Mouse (Mus musculus) liver, embryonic 11.5 days (tissue): ENCODE data around the gene Spats1. TPM values are rescaled to one million over a fixed set of nuclear protein-coding genes. Genes with fewer than 3 reads are reported as not detected.

ENCODE experiments used
- ATAC-seq: fragments of 200-750 bp; cut with Nextera tagmentation; replicated peaks from 2 replicates; pipeline ENCODE4 v1.8.0; 2017; ENCODE audit warnings: moderate number of reproducible peaks, mild to moderate bottlenecking, moderate TSS enrichment, moderate library complexity; ENCODE audit not compliant: low FRiP score
- DNase-seq: peaks from one replicate; pipeline ENCODE4 v3.0.0-alpha.2; 2017; ENCODE audit warnings: low spot score
- H3K27ac ChIP-seq: fragments of 300-500 bp; sonication (generic); 2 replicates; pipeline ENCODE4 v1.5.1; 2014; ENCODE audit warnings: mild to moderate bottlenecking, low read depth, low read length, control low read depth
- H3K27me3 ChIP-seq: fragments of 300-500 bp; sonication (generic); replicated peaks from 2 replicates; pipeline ENCODE4 v1.6.1; 2014; ENCODE audit warnings: low read length, mixed read lengths; ENCODE audit not compliant: control insufficient read depth, insufficient read depth
- H3K36me3 ChIP-seq: fragments of 300-500 bp; sonication (generic); 2 replicates; pipeline ENCODE4 v1.6.1; 2014; ENCODE audit warnings: mild to moderate bottlenecking, low read length, moderate library complexity, mixed read lengths; ENCODE audit not compliant: control insufficient read depth, insufficient read depth
- H3K4me1 ChIP-seq: fragments of 300-500 bp; sonication (generic); replicated peaks from 2 replicates; pipeline ENCODE4 v1.6.1; 2014; ENCODE audit warnings: low read length, mixed read lengths; ENCODE audit not compliant: control insufficient read depth, insufficient read depth
- H3K4me2 ChIP-seq: fragments of 300-500 bp; sonication (generic); 2 replicates; pipeline ENCODE4 v1.6.1; 2014; ENCODE audit warnings: mild to moderate bottlenecking, control low read depth, moderate library complexity
- H3K4me3 ChIP-seq: fragments of 300-500 bp; sonication (generic); 2 replicates; pipeline ENCODE4 v1.5.1; 2014; ENCODE audit warnings: low read depth, low read length, control low read depth
- H3K9ac ChIP-seq: fragments of 300-500 bp; sonication (generic); 2 replicates; pipeline ENCODE4 v1.6.1; 2014; ENCODE audit warnings: low read depth, low read length, control low read depth
- H3K9me3 ChIP-seq: fragments of 300-500 bp; sonication (generic); 2 replicates; pipeline ENCODE4 v1.6.1; 2016; ENCODE audit warnings: low read length, inconsistent platforms, mixed read lengths; ENCODE audit not compliant: control insufficient read depth
- WGBS: fragments of 180-500 bp; shearing (Covaris S2); extraction: QIAGEN DNeasy Blood & Tissue Kit; methylation state at CpG from one replicate; pipeline ENCODE4 v1.1.7; 2014; 5-methylcytosine and 5-hydroxymethylcytosine counted together
- polyA plus RNA-seq: library from polyadenylated mRNA; unstranded; fragments of >200 nt; fragmentation: Nextera tagmentation; extraction: Ambion mirVana; gene quantifications from 2 replicates; pipeline ENCODE4 v1.2.1, GENCODE M21; 2014

Spats1 gene
- 0.14 and 0.40 TPM in 2 replicates for polyA plus RNA-seq

DNA sequence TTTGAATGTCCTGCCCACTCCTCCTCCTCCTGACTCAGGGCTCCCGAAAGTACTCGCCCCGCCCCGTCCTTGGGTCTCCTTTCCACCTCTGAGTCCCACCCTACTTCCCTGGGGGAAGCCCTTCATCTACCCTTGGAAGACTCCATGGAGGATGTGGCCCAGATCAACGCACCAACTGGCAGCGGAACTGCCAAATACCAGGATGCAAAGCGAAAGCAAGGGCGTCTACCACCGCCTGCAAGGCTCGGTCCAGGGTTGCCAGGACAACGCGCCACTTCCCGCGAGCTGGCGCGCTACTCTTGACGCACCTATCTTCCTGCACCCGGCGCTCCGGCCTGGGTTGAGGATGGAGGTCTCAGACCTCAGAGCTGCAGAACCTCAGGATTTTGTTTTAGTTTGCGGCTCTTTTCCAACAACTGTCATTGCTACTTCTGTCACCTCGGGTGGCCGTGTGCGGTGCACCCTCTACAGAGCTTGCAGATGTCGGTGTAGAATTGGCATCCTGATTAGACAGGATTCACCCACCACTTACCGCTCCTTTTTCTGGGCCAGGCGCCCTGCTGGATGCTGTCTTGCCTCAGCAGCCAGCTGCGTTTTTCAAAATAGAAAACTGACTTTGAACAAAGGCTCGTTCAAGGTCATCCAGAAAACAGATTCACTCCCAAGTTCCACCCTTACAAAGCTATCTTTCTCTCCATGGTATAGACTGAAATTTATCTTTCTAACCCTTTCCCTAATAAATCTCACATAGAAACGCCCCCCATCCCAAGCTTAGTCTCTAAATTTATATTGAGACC, at the start of gene Spats1:
Spats1 (minus strand) TSS at position 747 of the 797 bp plus-strand sequence.
- Histone ChIP-seq H3K36me3 (no peaks in the 10 kb centered on the region), H3K4me1 (peaks cover 4% of the 10 kb centered on the region; the same call in 1 of the 2 replicates), H3K27me3 (peaks cover 11% of the 10 kb centered on the region), H3K9ac (no peak within 1 kb of the TSS), H3K4me2 (peak within 1 kb of the TSS; percentile 69), H3K9me3 (no peaks in the 10 kb centered on the region), H3K27ac (no peak within 1 kb of the TSS), H3K4me3 (peak within 1 kb of the TSS; percentile 42)
- ATAC-seq (no peak; the same call in 1 of the 2 replicates), DNase-seq (peak; percentile 56)
- 8% methylated on average over 30 of the region's 30 CpGs for WGBS

- Histone ChIP-seq H3K4me2 (no peak overlapping the region), H3K36me3 (0 out of 2 replicates have a peak, but pooled peaks cover under 1% of the 10 kb centered on the region), H3K4me3 (no peak overlapping the region), H3K9ac (no peak overlapping the region), H3K4me1 (peaks cover 8% of the 10 kb centered on the region), H3K27me3 (peaks cover 20% of the 10 kb centered on the region), H3K9me3 (no peaks in the 10 kb centered on the region), H3K27ac (no peak overlapping the region)
- DNase-seq = no peak
- 80% methylated on average over 4 of the region's 4 CpGs for WGBS
- no peak for ATAC-seq
Measured at GRCm38 (mm10) chr17:45524961-45525360, 49.7 kb upstream of the Spats1 start.

- Histone ChIP-seq H3K9me3 (no peaks in the 10 kb centered on the region), H3K36me3 (0 out of 2 replicates have a peak, but pooled peaks cover 6% of the 10 kb centered on the region), H3K9ac (no peak within 1 kb of the TSS), H3K4me2 (peak within 1 kb of the TSS; percentile 61), H3K4me3 (peak within 1 kb of the TSS; percentile 36), H3K4me1 (peaks cover 8% of the 10 kb centered on the region), H3K27ac (no peak within 1 kb of the TSS), H3K27me3 (peaks cover 20% of the 10 kb centered on the region)
- DNase-seq (peak; percentile 64), ATAC-seq (peak; percentile 58; the same call in 1 of the 2 replicates)
- WGBS = 2% methylated on average over 21 of the region's 21 CpGs
Measured at GRCm38 (mm10) chr17:45523263-45523662, 48.0 kb upstream of the Spats1 start, which contains the start of gene Tcte1. TSS of gene Tcte1 (plus strand) at chr17:45523434.

DNA sequence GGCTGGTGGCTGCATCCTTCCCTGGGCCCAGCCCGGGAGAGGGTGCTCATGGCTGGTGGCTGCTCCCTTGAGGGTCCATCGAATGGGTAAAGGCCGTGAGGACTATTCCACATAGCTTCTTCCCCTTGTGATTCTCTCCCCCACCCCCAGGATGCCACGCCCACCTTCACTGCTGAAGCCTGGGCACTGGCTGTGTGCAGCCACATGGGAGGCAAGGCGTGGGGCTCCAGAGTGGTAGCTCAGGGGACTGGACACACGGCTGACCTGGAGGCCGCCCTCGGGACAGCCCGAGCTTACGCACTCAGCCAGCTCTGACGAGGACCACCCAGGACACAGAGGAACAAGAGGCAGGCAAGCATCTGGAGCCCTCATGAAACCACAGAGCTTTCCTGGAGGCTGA, 44.9 kb upstream of the Spats1 start:
- WGBS = 77% methylated on average over 11 of the region's 11 CpGs
- H3K27ac ChIP-seq = no peak overlapping the region
- ATAC-seq = no peak

GRCm38 (mm10) chr17:45518766-45519475, 43.7 kb upstream of the Spats1 start:
- Histone ChIP-seq H3K36me3 (0 out of 2 replicates have a peak, but pooled peaks cover 6% of the 10 kb centered on the region), H3K4me3 (no peak overlapping the region), H3K9ac (no peak overlapping the region), H3K27ac (no peak overlapping the region), H3K9me3 (no peaks in the 10 kb centered on the region), H3K27me3 (0 out of 2 replicates have a peak, but pooled peaks cover 4% of the 10 kb centered on the region), H3K4me2 (no peak overlapping the region), H3K4me1 (peaks cover 18% of the 10 kb centered on the region)
- DNase-seq = no peak
- WGBS = 77% methylated on average over 12 of the region's 12 CpGs
- ATAC-seq = no peak

More for the DNA sequence above, 44.9 kb upstream of the Spats1 start:
- H3K9me3 ChIP-seq = no peaks in the 10 kb centered on the region
- no peak overlapping the region for H3K9ac ChIP-seq
- no peak overlapping the region for H3K4me3 ChIP-seq
- H3K36me3 ChIP-seq = 0 out of 2 replicates have a peak, but pooled peaks cover 6% of the 10 kb centered on the region
- H3K4me1 ChIP-seq = peaks cover 18% of the 10 kb centered on the region
- H3K27me3 ChIP-seq = peaks cover 9% of the 10 kb centered on the region; the same call in 1 of the 2 replicates
- DNase-seq = no peak
- no peak overlapping the region for H3K4me2 ChIP-seq

- ATAC-seq (no peak), DNase-seq (no peak)
- Histone ChIP-seq H3K4me2 (no peak overlapping the region), H3K36me3 (0 out of 2 replicates have a peak, but pooled peaks cover 6% of the 10 kb centered on the region), H3K27ac (no peak overlapping the region), H3K27me3 (no peaks in the 10 kb centered on the region), H3K9ac (no peak overlapping the region), H3K9me3 (no peaks in the 10 kb centered on the region), H3K4me3 (no peak overlapping the region), H3K4me1 (peaks cover 15% of the 10 kb centered on the region)
- 64% methylated on average over 28 of the region's 28 CpGs for WGBS
Measured at GRCm38 (mm10) chr17:45517549-45518215, 42.5 kb upstream of the Spats1 start.

DNA sequence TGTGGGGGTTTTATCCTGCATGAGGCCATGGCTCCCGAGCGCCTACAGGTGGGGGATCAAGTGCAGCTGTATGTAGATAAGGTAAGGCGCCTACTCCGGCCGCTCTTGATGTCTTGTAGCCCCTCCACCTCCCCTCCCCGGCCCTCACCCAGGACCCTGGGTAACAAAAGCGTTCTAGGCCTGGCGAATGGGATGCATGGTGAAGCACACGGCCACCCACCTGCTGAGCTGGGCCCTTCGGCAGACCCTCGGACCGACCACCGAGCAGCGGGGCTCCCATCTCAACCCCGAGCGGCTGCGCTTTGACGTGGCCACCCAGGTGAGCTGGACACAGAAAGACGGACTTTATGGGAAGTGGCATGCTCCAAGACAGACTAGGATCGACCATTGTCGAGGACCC, 41.9 kb upstream of the Spats1 start:
- no peak for ATAC-seq
- Histone ChIP-seq H3K4me2 (no peak overlapping the region), H3K27ac (no peak overlapping the region), H3K9me3 (no peaks in the 10 kb centered on the region), H3K36me3 (0 out of 2 replicates have a peak, but pooled peaks cover 6% of the 10 kb centered on the region), H3K4me1 (peaks cover 10% of the 10 kb centered on the region), H3K9ac (no peak overlapping the region), H3K27me3 (no peaks in the 10 kb centered on the region), H3K4me3 (no peak overlapping the region)
- DNase-seq = no peak
- 90% methylated on average over 21 of the region's 21 CpGs for WGBS

GRCm38 (mm10) chr17:45516488-45516887, 41.3 kb upstream of the Spats1 start:
- Histone ChIP-seq H3K36me3 (0 out of 2 replicates have a peak, but pooled peaks cover 6% of the 10 kb centered on the region), H3K4me1 (peaks cover 10% of the 10 kb centered on the region), H3K27ac (no peak overlapping the region), H3K4me2 (no peak overlapping the region), H3K27me3 (no peaks in the 10 kb centered on the region), H3K9ac (no peak overlapping the region), H3K4me3 (no peak overlapping the region), H3K9me3 (no peaks in the 10 kb centered on the region)
- DNase-seq = peak; percentile 62
- 51% methylated on average over 8 of the region's 8 CpGs for WGBS
- 0 out of 2 replicates have a peak, but pooled peaks have one; percentile 5 for ATAC-seq
